Mouse (Mus musculus) lung, embryonic 14.5 days (tissue): ENCODE results near the gene Hand1. TPM values are rescaled to one million over a fixed set of nuclear protein-coding genes. Genes with fewer than 3 reads are reported as not detected.

Experiments
- ATAC-seq: fragments of 200-750 bp; cut with Nextera tagmentation; 2 replicates; pipeline ENCODE4 v1.8.0; 2017; ENCODE audit warnings: mild to moderate bottlenecking, moderate TSS enrichment, moderate library complexity; ENCODE audit not compliant: insufficient read depth
- DNase-seq: peaks from one replicate; pipeline ENCODE4 v3.0.0-alpha.2; 2015
- H3K27ac ChIP-seq: fragments of 300-500 bp; sonication (generic); 2 replicates; pipeline ENCODE4 v1.5.1; 2014; ENCODE audit warnings: low read depth, mild to moderate bottlenecking, moderate library complexity
- H3K27me3 ChIP-seq: fragments of 300-500 bp; sonication (generic); 2 replicates; pipeline ENCODE4 v1.6.1; 2014; ENCODE audit warnings: low read length, control low read depth; ENCODE audit not compliant: insufficient read depth
- H3K36me3 ChIP-seq: fragments of 300-500 bp; sonication (generic); 2 replicates; pipeline ENCODE4 v1.6.1; 2014; ENCODE audit warnings: control low read depth; ENCODE audit not compliant: insufficient read depth
- H3K4me1 ChIP-seq: fragments of 300-500 bp; sonication (generic); 2 replicates; pipeline ENCODE4 v1.6.1; 2014; ENCODE audit warnings: antibody characterized with exemption, control low read depth; ENCODE audit not compliant: insufficient read depth
- H3K4me2 ChIP-seq: fragments of 300-500 bp; sonication (generic); 2 replicates; pipeline ENCODE4 v1.6.1; 2014; ENCODE audit warnings: mild to moderate bottlenecking
- H3K4me3 ChIP-seq: fragments of 300-500 bp; sonication (generic); 2 replicates; pipeline ENCODE4 v1.5.1; 2014; ENCODE audit warnings: low read depth, low read length
- H3K9ac ChIP-seq: fragments of 300-500 bp; sonication (generic); 2 replicates; pipeline ENCODE4 v1.6.1; 2014
- H3K9me3 ChIP-seq: fragments of 300-500 bp; sonication (generic); 2 replicates; pipeline ENCODE4 v1.6.1; 2016; ENCODE audit warnings: low read depth, low read length, control low read depth
- CTCF ChIP-seq: IDR thresholded peaks from 2 replicates; pipeline ENCODE4 v1.5.1; 2016; ENCODE audit warnings: antibody characterized with exemption, low read depth
- WGBS: fragments of 180-500 bp; shearing (Covaris S2); extraction: QIAGEN DNeasy Blood & Tissue Kit; methylation state at CpG from one replicate; pipeline ENCODE4 v1.1.7; 2014; 5-methylcytosine and 5-hydroxymethylcytosine counted together
- polyA plus RNA-seq: library from polyadenylated mRNA; unstranded; fragments of >200 nt; fragmentation: Nextera tagmentation; extraction: Ambion mirVana; gene quantifications from 2 replicates; pipeline ENCODE4 v1.2.1, GENCODE M21; 2014

The Hand1 gene
- polyA plus RNA-seq, 1 experiment from 2014 or later, result not detected

GRCm38 (mm10) chr11:57812212-57812611 is 20.4 kb downstream of the Hand1 start:
- Histone ChIP-seq H3K4me1 (no peaks in the 10 kb centered on the region), H3K9ac (no peak overlapping the region), H3K36me3 (peaks cover 40% of the 10 kb centered on the region), H3K4me3 (no peak overlapping the region), H3K4me2 (no peak overlapping the region), H3K27ac (no peak overlapping the region), H3K27me3 (no peaks in the 10 kb centered on the region), H3K9me3 (no peaks in the 10 kb centered on the region)
- TF ChIP-seq CTCF, result no peak
- ATAC-seq (no peak), DNase-seq (no peak)
- 92% methylated on average over 8 of the region's 8 CpGs for WGBS

GRCm38 (mm10) chr11:57811006-57811405 is 21.6 kb downstream of the Hand1 start:
- DNase-seq (no peak), ATAC-seq (no peak)
- Histone ChIP-seq H3K4me2 (no peak overlapping the region), H3K27ac (no peak overlapping the region), H3K27me3 (no peaks in the 10 kb centered on the region), H3K9me3 (no peaks in the 10 kb centered on the region), H3K4me3 (no peak overlapping the region), H3K9ac (no peak overlapping the region), H3K36me3 (peaks cover 49% of the 10 kb centered on the region), H3K4me1 (no peaks in the 10 kb centered on the region)
- TF ChIP-seq CTCF, result no peak
- 74% methylated on average over 7 of the region's 7 CpGs for WGBS

- Histone ChIP-seq H3K36me3 (peaks cover 49% of the 10 kb centered on the region), H3K9ac (no peak overlapping the region), H3K9me3 (no peaks in the 10 kb centered on the region), H3K27ac (no peak overlapping the region), H3K27me3 (no peaks in the 10 kb centered on the region), H3K4me2 (no peak overlapping the region), H3K4me1 (no peaks in the 10 kb centered on the region), H3K4me3 (no peak overlapping the region)
- DNase-seq, result no peak
- 84% methylated on average over 8 of the region's 8 CpGs for WGBS
- no peak for TF ChIP-seq CTCF
- ATAC-seq, result no peak
Measured at GRCm38 (mm10) chr11:57809732-57810098, 22.9 kb downstream of the Hand1 start.

DNA sequence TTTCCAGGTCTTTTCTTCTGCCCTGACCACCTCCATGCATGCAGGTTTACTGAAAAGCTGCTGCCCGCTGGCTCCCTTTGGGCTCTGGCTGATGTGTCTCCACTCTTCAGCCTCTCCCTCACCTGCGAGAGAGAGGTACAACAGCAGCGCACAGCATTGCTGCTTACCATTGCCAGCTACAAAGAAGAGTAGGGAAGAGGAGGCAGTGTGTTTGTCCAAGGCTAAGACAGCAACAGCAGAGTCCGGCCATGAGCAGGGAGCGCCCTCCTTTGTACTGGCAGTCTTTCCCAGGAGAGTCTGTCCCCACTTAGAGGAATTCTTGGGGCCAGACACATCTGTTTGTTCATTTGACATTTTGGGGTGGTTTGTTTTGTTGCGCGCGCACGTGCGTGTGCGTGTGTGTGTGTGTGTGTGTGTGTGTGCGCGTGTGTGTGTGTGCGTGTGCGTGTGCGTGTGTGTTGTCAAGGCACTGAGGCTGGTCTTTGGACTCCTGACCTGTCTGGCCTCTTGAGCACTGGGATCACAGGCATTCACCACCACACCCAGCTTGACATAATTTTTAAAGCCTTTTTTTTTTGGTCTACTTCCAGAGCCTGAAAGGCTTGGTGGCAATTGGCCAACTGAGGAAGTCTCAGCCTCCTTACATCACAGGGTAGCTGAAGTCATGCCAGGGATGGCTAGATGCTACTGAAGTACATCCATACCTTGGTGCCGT is 23.4 kb downstream of the Hand1 start:
- no peak overlapping the region for H3K9ac ChIP-seq
- no peak for TF ChIP-seq CTCF
- no peaks in the 10 kb centered on the region for H3K27me3 ChIP-seq
- no peak for ATAC-seq
- 86% methylated on average over 17 of the region's 17 CpGs for WGBS
- peak; percentile 52 for DNase-seq
- no peak overlapping the region for H3K4me2 ChIP-seq
- H3K4me3 ChIP-seq, result no peak overlapping the region
- H3K4me1 ChIP-seq, result no peaks in the 10 kb centered on the region
- no peak overlapping the region for H3K27ac ChIP-seq
- H3K36me3 ChIP-seq, result peaks cover 49% of the 10 kb centered on the region
- H3K9me3 ChIP-seq, result no peaks in the 10 kb centered on the region

GRCm38 (mm10) chr11:57805047-57805446 is 27.6 kb downstream of the Hand1 start:
- DNase-seq (no peak), ATAC-seq (no peak)
- Histone ChIP-seq H3K4me2 (no peak overlapping the region), H3K27me3 (no peaks in the 10 kb centered on the region), H3K27ac (no peak overlapping the region), H3K9ac (no peak overlapping the region), H3K36me3 (peaks cover 29% of the 10 kb centered on the region), H3K9me3 (no peaks in the 10 kb centered on the region), H3K4me1 (peaks cover 10% of the 10 kb centered on the region), H3K4me3 (no peak overlapping the region)
- 70% methylated on average over 3 of the region's 3 CpGs for WGBS
- no peak for TF ChIP-seq CTCF

- H3K9ac ChIP-seq, result peak overlapping the region; percentile 83
- no peak for DNase-seq
- no peaks in the 10 kb centered on the region for H3K9me3 ChIP-seq
- no peaks in the 10 kb centered on the region for H3K27me3 ChIP-seq
- no peak overlapping the region for H3K27ac ChIP-seq
- 0 out of 2 replicates have a peak, but pooled peaks cover 10% of the 10 kb centered on the region for H3K36me3 ChIP-seq
- peak overlapping the region; percentile 95 for H3K4me2 ChIP-seq
- no peak for ATAC-seq
- TF ChIP-seq CTCF, result no peak
- peak overlapping the region; percentile 92 for H3K4me3 ChIP-seq
- under 1% methylated on average over 18 of the region's 18 CpGs for WGBS
- peaks cover 10% of the 10 kb centered on the region for H3K4me1 ChIP-seq
Measured at GRCm38 (mm10) chr11:57802511-57802870, 30.1 kb downstream of the Hand1 start.

DNA sequence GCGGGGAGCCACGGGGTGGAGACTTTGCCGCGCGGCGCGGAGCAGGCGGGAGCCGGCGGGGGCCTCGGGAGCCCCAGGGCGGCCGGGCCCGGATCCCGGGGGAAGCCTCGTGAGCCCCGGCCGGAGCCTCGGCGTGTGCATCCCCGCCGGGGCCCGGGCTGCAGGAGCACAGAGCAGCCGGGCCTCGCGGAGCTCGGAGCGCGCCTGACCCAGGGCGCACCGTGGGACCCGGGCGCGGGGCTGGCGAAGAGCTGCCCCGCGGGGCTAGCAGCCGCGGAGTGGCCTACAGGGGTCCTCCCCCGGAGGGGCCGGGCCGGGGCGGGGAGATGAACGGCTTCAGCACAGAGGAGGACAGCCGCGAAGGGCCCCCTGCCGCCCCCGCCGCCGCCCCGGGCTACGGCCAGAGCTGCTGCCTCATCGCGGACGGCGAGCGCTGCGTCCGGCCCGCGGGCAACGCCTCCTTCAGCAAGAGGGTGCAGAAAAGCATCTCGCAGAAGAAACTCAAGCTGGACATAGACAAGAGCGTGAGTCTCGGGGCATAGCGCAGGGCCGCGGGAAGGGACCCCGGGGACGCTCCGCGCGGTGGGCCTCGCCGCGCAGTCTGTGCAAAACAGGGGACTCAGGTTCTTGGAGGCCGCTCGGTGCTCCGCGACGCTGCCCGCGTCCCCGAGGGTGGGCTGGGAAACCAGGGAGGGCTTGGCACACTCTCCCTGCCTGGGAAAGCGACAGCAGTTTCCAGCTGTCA is 30.7 kb downstream of the Hand1 start:
- 0 out of 2 replicates have a peak, but pooled peaks cover 8% of the 10 kb centered on the region for H3K36me3 ChIP-seq
- H3K9me3 ChIP-seq, result no peaks in the 10 kb centered on the region
- H3K4me1 ChIP-seq, result peaks cover 10% of the 10 kb centered on the region
- ATAC-seq (peak; percentile 69), DNase-seq (peak; percentile 73)
- no peak for TF ChIP-seq CTCF
- peak overlapping the region; percentile 65 for H3K27ac ChIP-seq
- WGBS, result under 1% methylated on average over 79 of the region's 85 CpGs
- no peaks in the 10 kb centered on the region for H3K27me3 ChIP-seq
- H3K4me3 ChIP-seq, result peak overlapping the region; percentile 92
- peak overlapping the region; percentile 95 for H3K4me2 ChIP-seq
- H3K9ac ChIP-seq, result peak overlapping the region; percentile 83
